Mouse (Mus musculus): ENCODE measurements at regions not wholly inside any gene's neighbourhood (a gene's known extent, or its start where the extent isn't known, plus 50 kb on each side); places are given as distances from the start of the nearest gene placed in this dataset.
"Not testable (repeated sequence)": the region's sequence is repeated elsewhere in the genome, so short reads cannot be mapped to it uniquely, and the experiment has no call there.

DNA sequence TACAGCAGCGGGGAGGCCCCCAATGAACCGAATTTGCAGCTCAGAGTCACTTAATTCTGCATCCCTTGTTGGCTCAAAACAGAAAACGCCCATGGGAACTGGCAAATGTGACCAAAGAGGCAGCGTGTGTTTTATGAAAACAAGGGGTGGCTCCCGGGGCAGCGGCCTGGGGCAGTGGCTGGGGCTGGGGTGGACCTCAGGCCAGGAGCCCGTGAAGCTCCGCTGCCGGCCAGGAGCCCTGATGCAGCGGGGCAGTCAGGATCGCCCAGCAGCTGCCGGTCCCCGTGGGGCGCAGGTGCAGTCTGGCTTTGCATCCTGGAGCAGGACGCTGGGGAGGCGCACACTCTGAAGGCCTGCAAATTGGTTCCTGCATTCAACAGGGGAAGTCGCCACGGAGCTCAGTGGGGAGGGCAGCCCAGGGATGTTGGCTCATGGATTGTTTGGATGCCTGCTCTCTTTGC is 104.4 kb upstream of the Gm9887 start:
- Histone ChIP-seq H3K27ac (replicated peaks) (no peak overlapping the region), H3K4me3 (no peak overlapping the region), H3K36me3 (no peaks in the 10 kb centered on the region), H3K9me3 (no peaks in the 10 kb centered on the region), H3K9ac (replicated peaks) (peak overlapping the region; percentile 32; the same call in 1 of the 2 replicates), H3K4me1 (peaks cover 21% of the 10 kb centered on the region), H3K27me3 (peaks cover 11% of the 10 kb centered on the region), H3K4me2 (replicated peaks) (peak overlapping the region; percentile 46)
- WGBS = 8% methylated on average over 18 of the region's 18 CpGs
- peak; percentile 34; the same call in 1 of the 2 replicates for ATAC-seq (ENCODE audit: low FRiP score, low read depth)

DNA sequence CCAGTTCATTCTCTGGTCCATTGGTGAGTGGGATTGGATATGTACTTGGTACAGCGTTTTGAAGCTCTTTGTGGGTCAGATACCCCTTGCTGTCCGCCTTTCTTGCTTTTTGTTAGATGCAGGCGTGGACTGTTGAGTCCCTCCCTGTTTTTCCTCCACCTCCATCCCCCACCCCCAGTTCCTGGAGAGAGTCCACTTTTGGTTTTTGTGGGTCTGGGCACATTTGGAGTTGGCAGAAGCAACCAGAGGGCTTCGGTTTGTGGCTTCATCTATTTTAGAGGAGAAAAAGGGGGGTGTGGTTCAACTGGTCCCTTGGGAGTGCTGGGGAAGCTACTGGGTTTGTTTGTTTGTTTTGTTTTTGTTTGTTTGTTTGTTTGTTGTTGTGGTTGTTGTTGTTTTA is 103.9 kb upstream of the Gm9887 start:
- 77% methylated on average over 4 of the region's 4 CpGs for WGBS
- H3K36me3 ChIP-seq = no peaks in the 10 kb centered on the region
- H3K4me2 ChIP-seq (replicated peaks) = no peak overlapping the region
- no peak overlapping the region for H3K27ac ChIP-seq (replicated peaks)
- no peak overlapping the region; the same call in 1 of the 2 replicates for H3K9ac ChIP-seq (replicated peaks)
- H3K9me3 ChIP-seq = no peaks in the 10 kb centered on the region
- H3K27me3 ChIP-seq = peaks cover 11% of the 10 kb centered on the region
- no peak for ATAC-seq (ENCODE audit: low FRiP score, low read depth)
- H3K4me1 ChIP-seq = peaks cover 21% of the 10 kb centered on the region
- no peak overlapping the region for H3K4me3 ChIP-seq

- H3K4me3 ChIP-seq = no peak overlapping the region
- no peaks in the 10 kb centered on the region for H3K36me3 ChIP-seq
- 64% methylated on average over 17 of the region's 17 CpGs for WGBS
- H3K9me3 ChIP-seq = no peaks in the 10 kb centered on the region
- H3K4me2 ChIP-seq (replicated peaks) = no peak overlapping the region
- no peak overlapping the region for H3K9ac ChIP-seq (replicated peaks)
- peaks cover 21% of the 10 kb centered on the region for H3K4me1 ChIP-seq
- ATAC-seq (ENCODE audit: low FRiP score, low read depth) = no peak
- peaks cover 11% of the 10 kb centered on the region for H3K27me3 ChIP-seq
- H3K27ac ChIP-seq (replicated peaks) = no peak overlapping the region
These were observed 102.8 kb upstream of the Gm9887 start for GRCm38 (mm10) chr12:69474916-69475661.

GRCm38 (mm10) chr12:69474141-69474915 is 102.1 kb upstream of the Gm9887 start:
- no peak overlapping the region for H3K4me3 ChIP-seq
- H3K9ac ChIP-seq (replicated peaks) = no peak overlapping the region
- H3K27ac ChIP-seq (replicated peaks) = no peak overlapping the region
- peaks cover 15% of the 10 kb centered on the region for H3K27me3 ChIP-seq
- no peak for ATAC-seq (ENCODE audit: low FRiP score, low read depth)
- H3K4me2 ChIP-seq (replicated peaks) = no peak overlapping the region
- H3K4me1 ChIP-seq = peaks cover 21% of the 10 kb centered on the region
- WGBS = 24% methylated on average over 14 of the region's 14 CpGs
- H3K9me3 ChIP-seq = no peaks in the 10 kb centered on the region
- H3K36me3 ChIP-seq = no peaks in the 10 kb centered on the region

- Histone ChIP-seq H3K4me3 (no peak overlapping the region), H3K4me1 (peaks cover 21% of the 10 kb centered on the region), H3K9me3 (no peaks in the 10 kb centered on the region), H3K27ac (replicated peaks) (no peak overlapping the region), H3K27me3 (peaks cover 16% of the 10 kb centered on the region), H3K36me3 (no peaks in the 10 kb centered on the region), H3K9ac (replicated peaks) (no peak overlapping the region), H3K4me2 (replicated peaks) (no peak overlapping the region)
- whole genome bisulfite sequencing = 75% methylated on average over 13 of the region's 13 CpGs
- no peak for ATAC-seq (ENCODE audit: low FRiP score, low read depth)
These were observed 101.3 kb upstream of the Gm9887 start for GRCm38 (mm10) chr12:69473379-69474057.

DNA sequence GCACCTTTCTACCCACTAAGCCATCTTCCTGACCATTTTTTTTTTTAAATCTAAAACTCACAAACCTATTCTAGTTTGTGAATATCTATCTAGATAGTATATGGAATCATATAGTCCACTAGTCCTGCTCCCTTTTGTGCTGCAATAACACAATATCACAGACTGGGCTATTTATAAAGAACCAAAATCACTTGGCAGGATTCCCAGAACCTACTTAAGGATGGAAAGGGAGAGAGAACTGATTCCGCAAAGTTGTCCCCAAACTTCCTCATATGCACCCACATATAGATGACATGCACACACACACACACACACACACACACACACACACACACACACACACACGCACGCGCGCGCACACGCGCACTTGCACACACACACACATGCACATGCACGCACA is 100.7 kb upstream of the Gm9887 start:
- WGBS = 97% methylated on average over 9 of the region's 9 CpGs
- Histone ChIP-seq H3K27ac (replicated peaks) (no peak overlapping the region), H3K4me1 (peaks cover 21% of the 10 kb centered on the region), H3K27me3 (peaks cover 16% of the 10 kb centered on the region), H3K4me3 (no peak overlapping the region), H3K4me2 (replicated peaks) (no peak overlapping the region), H3K36me3 (no peaks in the 10 kb centered on the region), H3K9ac (replicated peaks) (no peak overlapping the region), H3K9me3 (no peaks in the 10 kb centered on the region)
- ATAC-seq (ENCODE audit: low FRiP score, low read depth) = no peak

- Histone ChIP-seq H3K9me3 (no peaks in the 10 kb centered on the region), H3K36me3 (no peaks in the 10 kb centered on the region), H3K27me3 (peaks cover 16% of the 10 kb centered on the region), H3K4me1 (peaks cover 18% of the 10 kb centered on the region), H3K9ac (replicated peaks) (no peak overlapping the region), H3K27ac (replicated peaks) (no peak overlapping the region), H3K4me3 (no peak overlapping the region), H3K4me2 (replicated peaks) (no peak overlapping the region)
- 72% methylated on average over 5 of the region's 5 CpGs for WGBS
- no peak for ATAC-seq (ENCODE audit: low FRiP score, low read depth)
These were observed 99.6 kb upstream of the Gm9887 start for GRCm38 (mm10) chr12:69471876-69472275.

DNA sequence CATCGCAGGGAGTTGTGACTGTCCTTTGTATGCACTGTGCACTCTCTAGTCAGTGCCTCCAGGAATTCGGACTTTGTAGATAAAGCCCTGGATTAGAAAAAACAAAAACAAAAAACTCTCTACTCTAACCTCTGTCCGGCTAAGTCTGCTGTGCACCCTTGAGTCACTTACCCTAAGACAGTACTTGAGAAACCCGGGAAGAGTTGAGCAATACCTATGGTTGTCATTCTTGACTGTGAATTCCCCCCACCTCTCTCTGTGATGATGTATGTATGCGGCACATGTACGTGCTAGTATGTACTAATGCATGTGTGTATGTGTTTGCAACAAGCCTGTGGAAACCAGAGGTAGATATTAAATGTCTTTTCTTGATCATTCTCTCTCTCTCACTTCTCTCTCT is 96.7 kb upstream of the Gm9887 start:
- 84% methylated on average over 6 of the region's 6 CpGs for WGBS
- Histone ChIP-seq H3K27ac (replicated peaks) (no peak overlapping the region), H3K9me3 (no peaks in the 10 kb centered on the region), H3K4me2 (replicated peaks) (no peak overlapping the region), H3K4me3 (no peak overlapping the region), H3K27me3 (peaks cover 5% of the 10 kb centered on the region; the same call in 1 of the 2 replicates), H3K36me3 (no peaks in the 10 kb centered on the region), H3K9ac (replicated peaks) (no peak overlapping the region), H3K4me1 (no peaks in the 10 kb centered on the region)
- ATAC-seq (ENCODE audit: low FRiP score, low read depth) = no peak

DNA sequence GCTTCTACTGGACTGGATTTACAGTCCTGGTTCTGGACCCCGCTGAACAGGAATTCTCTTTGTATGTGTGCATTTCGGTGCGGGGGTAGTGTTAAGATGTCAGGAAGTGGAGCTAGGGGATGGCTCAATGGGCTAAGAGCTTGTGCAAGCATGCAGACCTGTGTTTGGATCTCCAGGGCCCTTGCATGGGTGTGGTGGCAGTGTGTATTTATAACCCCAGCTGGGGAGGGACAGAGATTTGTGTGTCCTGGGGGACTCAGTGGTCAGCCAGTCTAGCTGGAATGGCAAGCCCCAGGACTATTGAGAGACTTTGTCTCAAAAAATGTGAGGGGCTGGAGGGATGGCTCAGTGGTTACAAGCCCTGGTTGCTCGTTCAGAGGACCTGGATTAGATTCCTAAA is 95.1 kb upstream of the Gm9887 start:
- Histone ChIP-seq H3K9me3 (no peaks in the 10 kb centered on the region), H3K27ac (replicated peaks) (no peak overlapping the region), H3K4me3 (no peak overlapping the region), H3K36me3 (no peaks in the 10 kb centered on the region), H3K4me1 (peaks cover 1% of the 10 kb centered on the region), H3K4me2 (replicated peaks) (no peak overlapping the region), H3K27me3 (peaks cover 5% of the 10 kb centered on the region; the same call in 1 of the 2 replicates), H3K9ac (replicated peaks) (no peak overlapping the region)
- 78% methylated on average over 4 of the region's 4 CpGs for WGBS
- no peak for ATAC-seq (ENCODE audit: low FRiP score, low read depth)

GRCm38 (mm10) chr12:69464906-69465305 is 92.6 kb upstream of the Gm9887 start:
- WGBS = 89% methylated on average over 8 of the region's 8 CpGs
- no peak for ATAC-seq (ENCODE audit: low FRiP score, low read depth)
- no peak overlapping the region for H3K4me2 ChIP-seq (replicated peaks)
- peaks cover 11% of the 10 kb centered on the region for H3K4me1 ChIP-seq
- H3K36me3 ChIP-seq = no peaks in the 10 kb centered on the region
- H3K4me3 ChIP-seq = no peak overlapping the region
- no peaks in the 10 kb centered on the region for H3K9me3 ChIP-seq
- no peak overlapping the region for H3K9ac ChIP-seq (replicated peaks)
- H3K27ac ChIP-seq (replicated peaks) = no peak overlapping the region
- H3K27me3 ChIP-seq = peaks cover 5% of the 10 kb centered on the region; the same call in 1 of the 2 replicates

GRCm38 (mm10) chr12:69463327-69463726 is 91.1 kb upstream of the Gm9887 start:
- not testable (repeated sequence) for H3K4me3 ChIP-seq; ATAC-seq (ENCODE audit: low FRiP score, low read depth); H3K27ac ChIP-seq (replicated peaks); H3K9ac ChIP-seq (replicated peaks); H3K4me2 ChIP-seq (replicated peaks); H3K36me3 ChIP-seq; H3K9me3 ChIP-seq; H3K27me3 ChIP-seq
- 92% methylated on average over 6 of the region's 6 CpGs for WGBS
- peaks cover 11% of the 10 kb centered on the region for H3K4me1 ChIP-seq
